Mouse (Mus musculus) heart, adult 8-10 months (tissue): ENCODE results near the gene Nt5dc3. TPM values are rescaled to one million over a fixed set of nuclear protein-coding genes. Genes with fewer than 3 reads are reported as not detected.

ENCODE experiments used
- DNase-seq: peaks from one replicate; pipeline ENCODE4 v3.0.0; 2022; ENCODE audit warnings: low spot score
- total RNA-seq, 4 experiments: library from RNA; stranded (reverse); gene quantifications; 2 replicates each; pipeline ENCODE4 v1.2.4; 2022

Gene Nt5dc3
- total RNA-seq, 4 experiments from 2014 or later: 35.3 to 44.4 (median 39.4) TPM

DNA sequence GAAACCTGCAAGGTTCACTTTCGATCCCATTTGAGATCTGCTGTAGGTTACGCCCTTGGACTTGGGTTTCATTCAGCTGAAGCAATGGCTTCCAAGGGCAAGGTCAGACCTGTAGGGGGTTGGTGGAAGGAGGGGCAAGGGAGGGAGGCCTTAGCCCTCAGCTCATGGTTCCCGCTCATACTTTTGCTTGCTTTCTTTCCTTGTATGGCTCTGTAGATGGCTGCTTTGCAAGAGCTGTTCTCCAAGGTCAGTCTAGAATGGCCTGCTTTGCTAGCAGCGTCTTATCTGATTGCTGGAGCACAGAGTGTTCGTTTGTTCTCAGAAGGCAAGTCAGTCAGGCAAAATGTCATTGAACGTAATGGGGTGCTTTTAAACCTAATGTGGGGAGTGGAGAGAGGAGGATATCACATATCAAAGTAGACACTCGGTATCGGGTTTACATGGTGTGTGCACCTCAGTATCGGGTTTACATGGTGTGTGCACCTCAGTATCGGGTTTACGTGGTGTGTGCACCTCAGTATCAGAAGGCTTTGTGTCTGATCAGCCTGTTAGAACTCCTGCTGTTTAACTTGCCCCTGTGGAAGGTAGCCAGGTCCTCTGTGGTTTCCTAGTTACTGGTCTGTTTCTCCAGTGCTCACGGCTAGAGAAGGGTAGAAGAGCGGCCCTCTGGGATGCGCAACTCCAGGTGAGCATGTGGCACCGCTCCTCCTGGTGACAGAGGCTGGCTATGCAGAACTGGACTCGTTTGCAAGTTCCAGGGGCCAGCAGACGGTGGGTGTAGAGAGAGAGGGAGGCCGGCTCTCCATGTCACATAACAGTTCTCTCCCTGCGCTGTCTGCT, 35.7 kb downstream of the Nt5dc3 start:
- DNase-seq: peak; percentile 48

DNA sequence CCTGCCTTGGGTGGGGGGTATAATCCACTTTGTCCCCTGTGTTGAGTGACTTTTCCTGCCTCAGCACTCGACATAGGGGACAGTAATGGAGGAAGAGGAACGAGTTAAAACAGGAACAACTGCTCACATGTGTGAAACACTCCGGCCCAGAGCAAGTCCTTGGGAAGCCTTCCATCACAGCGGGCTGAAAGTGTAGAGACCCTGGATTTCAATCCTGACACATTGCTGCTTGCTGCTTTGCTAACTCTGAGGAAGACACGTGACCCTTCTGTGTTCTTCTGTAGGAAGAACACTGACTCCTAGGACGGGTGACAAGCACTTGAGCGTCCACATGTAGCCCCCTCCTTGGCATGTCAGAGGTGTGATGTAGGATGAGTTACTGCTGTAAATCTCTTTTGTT, 36.3 kb downstream of the Nt5dc3 start:
- no peak for DNase-seq

DNA sequence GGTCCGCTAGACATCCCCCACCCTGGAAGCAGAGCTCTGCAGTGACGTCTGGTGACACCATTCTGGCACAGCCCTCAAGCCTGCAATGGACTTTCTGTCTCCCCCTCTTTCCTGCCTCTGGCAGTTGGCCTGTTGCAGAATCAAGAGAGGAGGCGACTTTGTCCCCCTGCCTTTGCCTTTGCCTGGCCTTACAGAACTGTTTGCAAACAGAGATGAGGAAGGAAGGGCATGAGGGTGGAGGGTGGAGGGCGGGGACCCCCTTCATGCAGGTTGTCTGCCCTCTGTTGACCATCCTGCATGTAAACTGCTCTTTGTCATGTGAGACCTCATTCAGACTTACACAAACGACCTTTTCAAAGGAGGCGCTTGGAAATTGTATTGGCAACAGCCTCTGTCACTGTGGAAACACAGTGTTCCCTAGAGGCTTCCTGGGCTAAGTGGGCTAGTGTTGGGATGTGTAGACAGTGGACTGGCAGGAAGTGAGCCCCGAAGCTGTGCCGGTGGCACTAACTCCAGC, 40.9 kb downstream of the Nt5dc3 start:
- peak; percentile 55 for DNase-seq

DNA sequence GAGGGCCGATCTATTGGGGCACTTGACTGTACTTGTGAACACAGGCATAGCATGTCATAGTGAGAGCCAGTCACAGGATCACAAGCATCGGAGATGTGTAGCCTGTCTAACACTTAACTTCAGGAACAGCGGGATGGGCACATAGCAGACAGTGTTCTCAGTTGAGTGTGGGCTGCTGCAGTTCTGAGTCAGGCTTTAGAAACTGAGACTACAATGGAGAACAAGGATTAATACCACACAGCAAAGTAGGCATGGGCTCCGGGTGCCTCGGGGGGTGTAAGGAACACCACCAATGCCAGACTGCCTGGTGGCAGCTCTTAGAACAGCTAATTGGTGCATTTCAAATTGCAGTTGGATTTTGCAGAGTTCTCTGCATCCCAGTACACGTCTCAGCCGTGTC, 42.2 kb downstream of the Nt5dc3 start:
- no peak for DNase-seq

DNA sequence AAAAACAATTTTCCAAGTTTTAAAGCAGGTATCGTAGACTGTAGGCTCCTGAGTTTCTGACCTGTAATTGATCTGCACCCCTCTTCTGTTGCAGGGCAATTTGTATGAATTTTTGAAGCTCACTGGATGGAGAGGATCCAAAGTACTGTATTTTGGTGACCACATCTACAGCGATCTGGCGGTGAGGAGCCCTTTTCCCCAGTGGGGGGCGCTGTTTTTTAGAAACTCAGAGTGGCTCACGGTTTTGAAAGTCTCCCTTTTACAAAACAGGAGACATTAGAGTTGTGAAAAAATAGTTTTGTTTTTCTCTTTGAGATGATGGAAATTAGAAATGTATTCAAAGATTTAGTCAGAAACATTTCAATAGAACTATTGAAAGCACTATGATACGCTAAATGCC, 45.3 kb downstream of the Nt5dc3 start:
- DNase-seq: no peak

DNA sequence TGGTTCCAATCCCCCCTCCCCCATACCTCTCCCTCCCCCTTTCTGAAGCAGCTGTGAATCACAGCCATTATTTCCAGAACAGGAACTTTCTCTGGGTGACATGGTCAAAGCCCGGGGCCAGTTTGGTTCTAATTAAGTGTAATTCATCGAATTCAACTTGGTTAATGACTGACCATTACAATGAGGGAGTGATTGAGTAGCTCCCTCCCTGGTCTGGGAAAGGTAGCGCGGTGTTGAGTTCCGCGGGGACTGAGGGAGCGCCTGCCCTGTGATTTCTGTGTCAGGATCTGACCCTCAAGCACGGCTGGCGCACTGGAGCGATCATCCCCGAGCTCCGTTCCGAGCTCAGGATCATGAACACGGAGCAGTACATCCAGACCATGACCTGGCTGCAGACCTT, 46.1 kb downstream of the Nt5dc3 start:
- no peak for DNase-seq

DNA sequence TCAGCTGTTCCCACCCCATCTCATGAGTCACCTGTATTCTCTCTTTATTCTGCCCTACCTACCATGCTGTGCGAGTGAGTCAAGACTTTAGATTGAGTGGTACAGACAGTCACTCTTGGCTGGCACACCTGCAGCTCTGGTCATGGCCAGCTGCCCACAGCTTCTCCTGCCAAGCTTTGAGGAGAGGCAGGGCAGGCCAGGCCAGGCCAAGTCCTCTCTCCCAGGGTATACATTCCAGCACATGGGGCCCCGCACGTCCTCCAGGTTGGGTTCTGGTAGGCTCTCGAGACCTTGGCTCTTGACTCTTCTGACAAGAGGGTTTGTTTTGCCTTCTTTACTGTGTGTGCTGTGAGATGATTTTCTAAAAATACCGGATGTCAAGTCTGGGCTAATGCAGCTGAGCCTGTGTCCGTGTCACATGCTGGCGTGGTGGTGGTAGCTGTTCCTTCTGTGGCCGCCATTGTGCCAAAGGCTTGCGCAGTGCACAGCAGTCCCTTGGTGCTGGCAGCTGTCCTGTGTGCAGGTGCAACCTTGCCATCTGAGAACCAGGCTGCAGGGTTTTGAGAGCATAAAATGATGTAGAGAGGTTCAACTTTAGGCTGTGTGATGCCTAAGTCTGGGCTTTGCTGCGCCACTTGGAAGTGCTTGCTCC, 47.2 kb downstream of the Nt5dc3 start:
- peak; percentile 72 for DNase-seq

DNA sequence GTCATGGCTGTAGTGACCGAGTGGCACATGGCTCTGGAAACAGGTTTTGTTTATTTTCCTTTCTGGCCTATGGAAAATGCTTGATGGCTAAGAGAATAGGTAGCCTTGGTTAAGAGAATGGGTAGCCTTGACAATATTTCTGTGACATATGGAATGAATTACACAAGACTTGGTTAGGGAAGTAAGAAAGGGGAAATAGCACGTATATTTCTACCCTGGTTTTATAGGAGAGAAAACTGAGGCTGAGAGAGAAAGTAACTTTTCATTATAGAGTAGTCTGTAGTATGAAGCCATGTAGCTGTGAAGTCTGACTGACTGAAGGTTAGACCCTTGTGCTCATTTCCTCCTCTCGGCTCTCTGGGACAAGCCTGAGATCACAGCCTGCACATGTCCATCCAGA, 48.1 kb downstream of the Nt5dc3 start:
- DNase-seq: no peak

DNA sequence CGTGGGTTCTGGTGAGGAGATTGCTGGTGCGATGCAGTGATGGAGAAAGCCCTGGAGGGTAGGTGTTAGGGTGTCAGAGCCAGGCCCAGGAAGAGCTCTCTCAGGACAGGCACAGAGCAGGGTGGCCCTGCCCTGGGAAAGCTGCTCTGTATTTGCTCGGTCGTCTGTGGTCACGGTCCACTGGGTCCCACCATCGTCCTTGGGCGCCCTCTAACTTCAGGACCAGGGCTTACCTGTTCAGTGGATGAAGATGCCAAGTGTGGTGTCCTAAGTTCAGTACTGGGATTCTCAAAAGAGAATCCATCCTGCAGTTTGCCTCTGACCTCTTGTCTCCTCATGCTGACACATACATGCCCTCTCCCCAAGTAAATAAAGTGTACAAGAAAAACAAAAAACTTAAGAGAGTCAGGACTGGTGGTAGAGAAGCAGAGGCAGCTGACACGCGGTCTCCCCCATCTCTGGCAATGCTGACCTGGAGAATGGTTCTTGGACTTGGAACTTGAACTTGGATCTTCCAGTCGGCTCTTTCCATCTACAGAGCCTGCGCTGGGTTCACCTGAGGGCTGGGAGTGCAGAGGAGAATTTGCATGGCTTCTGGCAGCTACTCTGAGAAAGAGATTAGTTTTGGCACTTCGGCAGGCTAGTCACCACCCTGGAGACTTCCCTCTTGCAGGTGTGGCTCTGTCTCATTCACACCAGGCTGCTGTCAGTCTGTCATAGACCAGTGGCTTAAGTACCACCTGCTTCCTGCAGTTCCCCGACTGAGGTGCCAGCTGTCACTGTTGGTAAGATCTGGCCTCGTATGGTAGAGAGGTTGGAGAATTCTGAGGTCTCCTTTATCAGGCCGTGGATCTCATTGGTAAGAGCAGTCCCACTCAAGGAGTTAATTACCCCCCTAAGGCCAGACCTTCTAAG, 49.7 kb downstream of the Nt5dc3 start:
- no peak for DNase-seq

DNA sequence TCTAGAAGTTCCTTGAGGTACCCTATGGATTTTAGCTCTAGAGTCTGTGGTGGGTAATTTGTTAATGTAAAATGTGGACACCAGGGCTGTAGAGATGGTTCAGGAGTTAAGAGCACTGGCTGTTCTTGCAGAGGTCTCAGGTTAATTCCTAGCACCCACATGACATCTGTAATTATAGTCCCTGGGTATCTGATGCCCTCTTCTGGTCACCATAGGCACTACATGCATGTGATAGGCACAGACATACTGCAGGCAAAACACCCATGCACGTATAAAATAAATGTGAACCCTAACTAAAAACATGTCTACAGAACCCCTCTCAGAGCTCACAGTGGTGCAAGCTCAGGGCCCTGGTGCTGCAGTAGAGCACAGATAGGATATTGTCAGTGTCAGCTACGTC, 50.7 kb downstream of the Nt5dc3 start:
- no peak for DNase-seq

DNA sequence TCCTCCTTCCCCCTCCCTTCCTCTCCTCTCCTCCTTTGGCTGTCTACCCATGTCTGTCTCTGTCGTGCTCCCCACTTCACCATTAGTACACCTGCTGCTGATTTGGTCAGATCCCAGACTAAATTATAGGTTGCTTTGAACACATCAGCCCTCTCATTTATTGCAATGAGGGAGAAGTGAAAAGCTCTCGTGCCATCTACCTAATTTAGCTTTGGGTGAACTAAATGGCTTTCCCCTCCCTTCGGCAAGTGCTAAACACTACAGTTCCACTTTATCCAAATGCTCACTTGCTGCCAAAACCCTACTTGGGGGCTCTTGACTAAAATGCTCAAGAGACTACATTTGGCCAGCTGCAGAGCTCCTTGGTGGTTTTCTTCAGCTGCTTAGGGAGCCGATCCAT, 58.0 kb downstream of the Nt5dc3 start:
- no peak for DNase-seq

DNA sequence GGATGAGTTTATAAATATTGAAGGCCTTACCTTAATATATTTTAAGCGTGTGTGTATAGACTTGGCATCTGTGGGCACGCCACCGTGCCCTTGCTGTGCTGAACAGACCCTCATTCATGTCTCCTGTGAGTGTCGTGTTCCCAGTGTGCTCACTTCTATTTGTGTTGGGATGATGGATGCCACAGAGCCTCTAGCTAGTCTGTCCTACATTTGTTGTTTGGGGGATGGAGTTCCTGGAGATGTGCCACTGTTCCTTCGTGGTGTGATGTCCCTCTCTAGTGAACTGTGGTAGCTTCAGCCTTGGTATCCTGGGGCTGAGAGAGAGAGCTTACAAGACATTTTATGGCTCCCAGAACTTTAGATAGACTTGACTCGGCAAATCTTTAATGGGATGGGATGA, 60.0 kb downstream of the Nt5dc3 start:
- DNase-seq: no peak

DNA sequence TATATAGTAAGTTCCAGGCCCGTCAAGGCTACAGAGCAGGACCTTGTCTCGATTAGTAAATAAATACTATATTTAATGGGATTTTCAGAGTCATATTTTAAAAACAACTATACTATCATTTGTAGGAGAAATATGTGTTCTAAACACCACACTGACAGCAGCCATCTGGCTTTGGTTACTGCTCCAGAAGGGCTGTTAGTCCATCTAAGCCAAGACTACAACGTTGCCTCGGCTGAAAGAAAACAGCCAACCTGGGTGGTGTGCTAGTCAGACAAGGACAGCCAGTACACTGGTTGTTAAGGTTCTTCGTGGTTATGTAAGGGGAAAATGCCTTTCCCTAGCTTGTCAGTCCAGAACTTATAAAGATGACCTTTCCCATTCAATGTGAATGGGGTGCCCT, 63.9 kb downstream of the Nt5dc3 start:
- no peak for DNase-seq

DNA sequence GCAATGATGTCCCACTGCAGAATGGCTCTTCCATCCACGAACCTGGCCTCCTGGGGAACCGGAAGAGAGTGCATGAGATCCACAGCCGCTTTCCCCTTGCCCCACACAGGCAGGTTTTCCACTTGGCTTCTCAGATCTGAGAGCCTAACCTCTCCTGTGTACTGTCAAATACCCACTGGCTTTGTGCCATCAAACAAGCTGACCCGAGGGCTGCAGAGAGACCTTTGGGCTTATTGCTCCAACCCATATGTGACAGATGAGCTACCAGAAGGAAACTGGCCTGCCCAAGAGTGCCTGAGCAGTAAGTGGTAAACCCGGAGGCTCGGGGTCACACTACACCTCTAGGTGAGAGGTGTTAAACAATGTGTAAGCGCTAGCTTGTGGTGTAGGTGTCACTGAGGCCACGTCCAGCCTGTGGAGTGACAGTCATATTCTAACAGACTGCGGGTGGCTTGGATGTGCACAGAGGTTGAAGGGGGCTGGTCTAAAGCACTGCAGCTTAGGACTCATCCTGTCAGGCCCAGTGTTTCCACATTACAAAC, 68.2 kb downstream of the Nt5dc3 start:
- no peak for DNase-seq

DNA sequence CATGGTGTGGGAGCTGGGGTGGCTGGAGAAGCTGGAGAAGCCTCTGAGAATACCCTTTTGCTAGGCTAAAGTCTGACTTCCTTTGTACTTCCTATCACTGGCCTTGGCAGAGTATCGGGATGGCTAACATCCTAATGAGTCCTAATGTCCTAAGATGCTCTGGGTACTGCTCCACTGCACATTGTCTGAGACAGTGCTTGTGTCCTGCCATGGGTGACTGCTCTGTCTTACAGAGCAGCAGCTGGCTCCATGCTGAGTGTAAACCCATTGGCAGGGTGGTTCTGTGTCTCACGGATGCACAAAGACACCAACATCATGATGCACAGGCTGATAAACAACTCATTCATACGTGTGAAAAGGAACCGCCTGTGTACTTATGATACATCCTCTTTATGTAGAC, 70.3 kb downstream of the Nt5dc3 start:
- no peak for DNase-seq

DNA sequence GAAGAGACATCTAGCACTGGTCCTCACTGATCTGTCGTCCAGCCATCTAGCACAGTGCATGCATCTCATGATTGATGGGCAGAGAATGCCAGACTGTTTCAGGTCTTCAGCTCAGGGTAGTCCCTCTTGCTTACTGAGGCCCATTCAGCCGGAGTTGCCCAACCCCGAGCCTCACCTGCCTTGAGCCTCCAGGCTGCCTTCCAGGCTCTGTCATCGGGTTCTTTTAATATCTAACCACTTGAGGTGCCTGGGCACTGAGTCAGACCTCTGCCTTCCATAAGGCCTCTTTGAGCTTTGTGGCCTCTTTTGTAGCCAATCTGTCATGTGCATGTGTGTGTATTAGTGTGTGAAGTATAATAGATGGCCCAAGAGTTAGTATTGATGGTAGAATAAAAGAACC, 70.7 kb downstream of the Nt5dc3 start:
- DNase-seq: no peak

DNA sequence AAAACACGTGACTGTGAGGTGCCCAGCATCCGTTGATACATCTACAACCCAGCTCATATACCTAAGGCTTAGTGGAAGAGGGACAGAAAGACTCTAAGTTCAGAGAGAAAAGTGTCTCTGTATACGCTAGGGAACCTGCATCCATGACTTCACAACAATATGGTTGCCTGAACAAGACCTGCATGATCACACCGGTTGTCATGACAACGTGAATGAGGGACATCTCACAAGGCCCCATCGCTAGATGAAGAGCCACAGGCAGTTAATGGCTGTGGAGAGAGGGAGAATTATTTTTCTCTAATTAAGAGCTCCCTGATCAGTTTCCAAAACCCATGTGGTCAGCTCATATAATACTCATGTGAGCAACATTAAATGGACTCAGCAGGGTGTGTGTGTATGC, 73.4 kb downstream of the Nt5dc3 start:
- DNase-seq: no peak

DNA sequence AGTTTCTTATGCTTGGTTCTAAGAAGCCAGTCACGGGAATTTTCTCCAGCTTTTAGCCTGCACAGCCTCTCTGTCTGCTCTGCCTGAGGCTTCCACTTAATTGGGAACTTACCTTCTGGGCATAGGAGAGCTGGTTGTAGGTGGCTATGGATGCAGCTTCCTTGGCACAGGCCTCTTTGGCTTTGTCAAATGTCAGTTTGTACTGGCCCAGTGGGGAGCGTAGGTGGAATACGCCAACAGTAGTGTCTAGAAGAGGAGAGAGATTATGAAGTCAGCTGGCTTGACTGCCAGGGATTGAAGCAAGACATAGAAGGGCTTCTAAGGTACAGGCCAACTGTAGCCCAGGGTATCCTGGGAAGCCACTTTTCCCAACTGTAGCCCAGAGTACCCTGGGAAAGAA, 74.6 kb downstream of the Nt5dc3 start:
- no peak for DNase-seq

DNA sequence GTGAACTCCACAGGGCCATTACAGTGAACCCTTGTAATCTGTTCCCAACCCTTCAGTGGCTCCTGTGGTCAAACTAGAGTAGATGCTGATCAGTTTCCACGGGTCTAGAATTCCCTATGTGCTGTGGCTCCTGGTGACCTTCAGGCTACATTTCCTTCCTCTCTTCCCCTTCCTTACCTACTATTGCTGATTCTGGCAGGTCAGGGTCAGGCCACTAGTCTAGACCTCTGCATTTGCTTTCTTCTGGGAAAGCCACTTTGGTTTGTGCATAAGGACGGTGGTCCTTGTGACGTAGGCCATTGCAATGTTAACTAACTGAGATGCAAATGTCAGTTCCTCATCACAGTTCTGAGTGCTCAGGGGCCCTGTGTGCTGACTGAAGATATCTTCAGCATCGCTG, 81.6 kb downstream of the Nt5dc3 start:
- no peak for DNase-seq

DNA sequence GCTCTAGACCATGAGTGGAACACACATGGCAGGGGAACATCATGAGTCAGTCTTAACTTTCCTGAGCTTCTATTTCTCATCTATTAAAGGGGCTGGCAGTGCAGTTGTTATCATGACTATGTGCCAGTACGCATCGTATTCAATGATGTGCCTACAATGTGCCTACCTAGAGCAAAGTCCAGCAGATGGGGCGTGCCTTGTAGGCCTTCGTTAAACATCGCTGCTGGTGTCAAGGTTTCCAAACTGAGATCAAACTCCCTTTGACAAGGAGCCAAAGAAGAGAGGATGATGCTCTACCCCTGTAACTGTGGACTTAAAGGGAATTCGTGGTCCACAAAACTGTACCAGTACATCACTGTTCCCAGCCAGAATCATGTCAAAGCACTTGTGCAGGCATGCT, 83.7 kb downstream of the Nt5dc3 start:
- no peak for DNase-seq

DNA sequence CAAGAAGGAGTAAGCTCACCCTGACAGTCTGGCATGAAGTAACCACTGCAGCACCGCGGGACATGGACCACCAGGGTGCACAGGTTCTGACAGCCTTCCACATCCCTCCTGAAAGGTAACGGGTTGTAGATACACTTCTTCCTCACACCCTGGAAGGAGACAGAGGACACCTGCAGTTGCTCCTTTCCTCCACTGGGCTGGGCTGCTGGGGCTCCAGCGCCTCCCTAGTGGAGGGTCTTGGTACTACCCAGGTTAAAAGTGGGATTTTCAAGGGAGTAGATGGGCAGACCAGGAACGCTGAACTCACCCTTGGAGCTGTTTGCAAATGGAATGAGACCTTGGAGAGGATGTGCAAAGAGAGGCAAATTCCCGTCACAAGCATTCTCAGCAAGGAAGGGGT, 84.6 kb downstream of the Nt5dc3 start:
- no peak for DNase-seq

DNA sequence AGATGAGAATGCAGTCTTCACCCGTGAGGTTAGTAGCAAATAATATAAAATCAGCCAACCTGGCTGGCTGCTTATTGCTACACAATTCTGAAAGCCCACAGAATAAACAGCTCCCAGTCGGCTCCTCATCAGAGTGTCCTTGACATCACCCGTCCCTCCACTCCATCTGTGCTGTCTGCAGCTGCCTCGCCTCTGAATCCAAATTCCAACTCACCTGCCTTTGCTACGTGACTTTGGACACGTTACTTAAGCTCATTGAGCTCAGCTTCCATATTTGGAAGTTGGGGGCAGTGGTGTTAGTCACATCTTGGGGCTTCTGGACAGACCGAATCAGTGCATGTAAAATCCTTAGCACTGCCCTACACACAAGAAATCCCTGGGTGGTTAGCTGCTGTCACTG, 93.3 kb downstream of the Nt5dc3 start:
- DNase-seq: no peak
